Mouse (Mus musculus) small intestine, adult 2 months (tissue): ENCODE data around the gene Hoxd13. TPM values are rescaled to one million over a fixed set of nuclear protein-coding genes. Genes with fewer than 3 reads are reported as not detected.

Experiments
- H3K27ac ChIP-seq: fragments of 200-500 bp; 2 replicates; pipeline ENCODE4 v1.5.1; 2012; ENCODE audit warnings: low read depth, low read length, control low read depth, inconsistent platforms; ENCODE audit not compliant: insufficient read depth
- H3K27me3 ChIP-seq: fragments of 200-500 bp; 2 replicates; pipeline ENCODE4 v1.6.1; 2012; ENCODE audit warnings: mild to moderate bottlenecking, moderate library complexity, low read length, inconsistent platforms; ENCODE audit not compliant: control insufficient read depth, insufficient read depth
- H3K36me3 ChIP-seq: fragments of 200-500 bp; 2 replicates; pipeline ENCODE4 v1.6.1; 2012; ENCODE audit warnings: mild to moderate bottlenecking, low read length, control low read depth, inconsistent platforms; ENCODE audit not compliant: control insufficient read depth, insufficient read depth
- H3K4me1 ChIP-seq: fragments of 200-500 bp; 2 replicates; pipeline ENCODE4 v1.6.1; 2012; ENCODE audit warnings: low read length, inconsistent platforms, mixed read lengths; ENCODE audit not compliant: control insufficient read depth, insufficient read depth, insufficient read length
- H3K4me3 ChIP-seq: fragments of 200-500 bp; 2 replicates; pipeline ENCODE4 v1.5.1; 2012; ENCODE audit warnings: low read depth, mild to moderate bottlenecking, control low read depth, inconsistent platforms, low read length, moderate library complexity
- CTCF ChIP-seq: fragments of 200-500 bp; IDR thresholded peaks from 2 replicates; pipeline ENCODE4 v1.5.1; 2012; ENCODE audit warnings: low read depth, mild to moderate bottlenecking, control low read depth, inconsistent platforms, low read length, moderate library complexity, mixed read lengths; ENCODE audit not compliant: insufficient replicate concordance, insufficient read length; ENCODE audit errors: extremely low read depth
- POLR2A ChIP-seq: fragments of 200-500 bp; IDR thresholded peaks from 2 replicates; pipeline ENCODE4 v1.6.1; 2012; ENCODE audit warnings: low read depth, mild to moderate bottlenecking, control low read depth, inconsistent platforms, low read length, moderate library complexity
- WGBS: fragments of 180-500 bp; shearing (Covaris S2); methylation state at CpG from one replicate; pipeline ENCODE4 v1.1.7; 2018; 5-methylcytosine and 5-hydroxymethylcytosine counted together
- polyA plus RNA-seq: library from polyadenylated mRNA; depleted of rRNA; stranded (reverse); fragments of >200 nt; gene quantifications from 2 replicates; pipeline ENCODE4 v1.2.3, GENCODE M21; 2012

The Hoxd13 gene
- polyA plus RNA-seq, 1 experiment = not detected

DNA sequence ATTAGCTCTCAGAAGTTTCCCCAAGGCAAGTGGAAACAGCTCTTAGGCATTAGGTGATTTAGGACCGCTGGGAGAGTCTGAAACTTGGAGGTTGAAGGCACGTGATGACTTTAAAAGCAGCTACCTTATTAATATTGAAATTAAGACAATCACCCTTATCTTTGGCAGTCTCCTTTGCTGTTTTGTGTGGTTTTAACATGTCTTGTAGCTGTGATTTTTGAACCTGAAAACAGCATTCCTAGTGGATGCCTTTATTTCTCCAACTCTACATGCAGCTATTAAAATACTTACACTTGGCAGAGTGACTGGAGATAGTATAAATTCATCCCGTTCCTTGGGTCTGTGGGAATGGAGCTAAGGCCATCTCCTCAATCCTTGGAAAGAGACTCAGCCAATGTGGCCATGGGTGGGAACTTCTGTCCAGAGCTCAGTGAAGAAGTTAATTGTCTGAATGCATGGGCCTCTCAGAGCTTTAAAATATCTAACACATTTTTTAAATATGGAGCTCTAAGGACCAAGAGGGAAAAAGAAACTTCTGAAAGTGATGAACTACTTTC lies 2.6 kb downstream of the Hoxd13 start:
- 7% methylated on average over 3 of the region's 3 CpGs for WGBS
- Histone ChIP-seq H3K27ac (no peak overlapping the region), H3K36me3 (no peaks in the 10 kb centered on the region), H3K4me3 (no peak overlapping the region), H3K4me1 (peaks cover 10% of the 10 kb centered on the region), H3K27me3 (peaks cover 84% of the 10 kb centered on the region)
- no peak for TF ChIP-seq POLR2A

DNA sequence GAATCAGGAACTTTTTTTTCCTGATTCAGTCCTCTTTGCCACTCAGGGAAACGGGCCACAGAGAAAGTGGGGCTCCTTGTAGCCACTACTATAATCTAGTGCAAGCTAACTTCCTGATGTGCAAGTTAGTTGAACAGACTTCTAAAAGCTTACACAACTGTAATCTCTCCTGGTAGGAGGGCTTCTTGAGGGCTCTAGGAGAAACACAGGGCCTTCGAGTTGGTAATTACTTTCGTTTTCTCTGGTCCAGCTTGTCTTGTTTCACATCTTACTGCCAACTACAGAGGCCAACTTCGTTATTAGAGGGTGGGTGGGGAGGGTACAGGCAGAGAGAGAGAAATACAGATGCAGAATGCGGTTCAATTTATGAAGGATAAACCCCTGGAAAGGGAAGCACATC lies 3.7 kb downstream of the Hoxd13 start:
- Histone ChIP-seq H3K27me3 (peaks cover 87% of the 10 kb centered on the region), H3K36me3 (no peaks in the 10 kb centered on the region), H3K4me3 (no peak overlapping the region), H3K4me1 (peaks cover 10% of the 10 kb centered on the region), H3K27ac (no peak overlapping the region)
- TF ChIP-seq CTCF (no peak), POLR2A (no peak)
- WGBS = 18% methylated on average over 5 of the region's 5 CpGs

DNA sequence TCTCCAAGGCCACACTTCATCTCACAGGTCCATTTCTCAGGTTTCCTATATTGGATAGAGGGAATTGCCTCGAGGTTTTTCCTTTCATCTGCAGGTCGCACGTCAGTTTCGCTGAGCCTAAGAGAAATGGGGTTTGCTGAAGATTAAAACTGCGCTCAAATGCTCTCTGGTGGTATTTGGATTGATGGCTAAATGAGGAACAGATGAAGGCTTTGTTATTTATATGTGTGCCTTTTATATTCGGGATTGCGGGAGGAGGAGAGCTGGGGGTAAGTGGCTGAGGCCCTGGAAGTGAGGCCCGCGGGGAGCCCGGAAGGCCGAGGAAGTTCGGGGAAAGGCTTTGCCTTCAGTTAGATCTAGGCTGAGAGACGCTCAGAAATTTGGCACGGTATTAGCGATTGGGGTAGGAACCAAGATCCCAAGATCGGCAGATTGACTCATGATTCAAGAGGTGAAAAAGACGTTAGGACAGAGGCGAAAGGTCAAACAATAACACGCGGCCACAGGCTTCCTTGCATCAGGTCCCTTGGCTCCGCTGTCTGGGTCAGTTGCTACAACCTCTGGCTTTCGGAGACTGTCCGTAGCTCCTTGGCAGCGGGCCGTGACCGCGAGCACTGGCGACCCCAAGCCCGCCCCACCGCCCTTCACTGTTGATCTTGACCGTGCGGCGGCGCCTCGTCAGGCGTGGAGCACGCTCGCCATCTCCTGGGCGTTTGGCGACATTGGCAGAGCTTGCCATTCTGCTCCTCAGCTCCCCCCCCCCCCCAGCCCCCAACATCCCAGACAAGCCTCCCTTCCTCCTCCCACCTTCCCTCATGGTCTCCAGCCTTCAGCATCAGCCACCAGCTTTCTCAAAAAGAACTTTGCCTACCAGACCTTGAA lies 4.6 kb downstream of the Hoxd13 start:
- H3K4me3 ChIP-seq = peak overlapping the region; percentile 54
- 9% methylated on average over 40 of the region's 40 CpGs for WGBS
- TF ChIP-seq CTCF = peak; percentile 67
- TF ChIP-seq POLR2A = no peak
- peaks cover 10% of the 10 kb centered on the region for H3K4me1 ChIP-seq
- no peaks in the 10 kb centered on the region for H3K36me3 ChIP-seq
- H3K27ac ChIP-seq = no peak overlapping the region
- peaks cover 84% of the 10 kb centered on the region for H3K27me3 ChIP-seq

DNA sequence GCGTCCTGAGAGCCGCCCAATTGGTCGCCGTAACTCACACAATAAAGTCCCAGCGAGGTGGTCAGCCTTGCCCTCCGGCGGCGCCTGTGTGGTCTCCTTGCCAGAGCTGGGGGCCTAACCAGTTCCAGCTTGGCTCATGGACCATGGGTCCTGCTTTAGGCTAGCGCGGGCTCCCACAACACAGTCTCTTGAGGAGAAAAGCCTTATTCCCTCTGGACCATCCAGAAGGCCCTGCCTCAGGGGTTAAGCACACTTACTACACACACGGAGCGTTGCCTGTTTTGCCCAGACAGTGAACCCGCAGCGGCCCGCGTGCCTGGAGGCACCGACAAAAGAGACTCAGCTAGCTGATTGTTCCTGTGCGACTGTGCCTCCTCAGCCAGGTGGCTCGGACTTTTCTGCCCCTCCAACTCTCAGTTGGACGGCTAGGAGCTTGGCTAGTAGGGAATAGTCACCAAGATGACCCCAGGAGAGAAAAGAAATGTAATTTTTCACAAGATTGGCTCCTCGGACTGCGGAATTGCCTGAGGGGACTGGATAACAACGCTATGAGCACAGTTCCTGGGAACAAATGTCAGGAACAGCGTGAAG lies 5.8 kb downstream of the Hoxd13 start:
- no peaks in the 10 kb centered on the region for H3K36me3 ChIP-seq
- TF ChIP-seq CTCF (no peak), POLR2A (no peak)
- H3K27me3 ChIP-seq = peaks cover 83% of the 10 kb centered on the region
- no peak overlapping the region for H3K4me3 ChIP-seq
- no peak overlapping the region for H3K27ac ChIP-seq
- 5% methylated on average over 24 of the region's 24 CpGs for WGBS
- H3K4me1 ChIP-seq = peaks cover 4% of the 10 kb centered on the region; the same call in 1 of the 2 replicates

- WGBS = 8% methylated on average over 47 of the region's 47 CpGs
- Histone ChIP-seq H3K36me3 (no peaks in the 10 kb centered on the region), H3K27me3 (peaks cover 83% of the 10 kb centered on the region)
Observed at GRCm38 (mm10) chr2:74674881-74675665, 7.0 kb downstream of the Hoxd13 start, which contains the start of gene Hoxd12. Gene Hoxd12, plus strand, starts transcription at chr2:74675013.

GRCm38 (mm10) chr2:74675666-74676282 lies 7.7 kb downstream of the Hoxd13 start:
- Histone ChIP-seq H3K27me3 (peaks cover 86% of the 10 kb centered on the region), H3K27ac (no peak overlapping the region), H3K36me3 (no peaks in the 10 kb centered on the region), H3K4me3 (no peak overlapping the region), H3K4me1 (peaks cover 6% of the 10 kb centered on the region; the same call in 1 of the 2 replicates)
- whole genome bisulfite sequencing = 13% methylated on average over 24 of the region's 24 CpGs
- no peak for TF ChIP-seq CTCF
- TF ChIP-seq POLR2A = no peak

More at GRCm38 (mm10) chr2:74674881-74675665, 7.0 kb downstream of the Hoxd13 start, which contains the start of gene Hoxd12:
- TF ChIP-seq CTCF = no peak
- TF ChIP-seq POLR2A = no peak
- Histone ChIP-seq H3K4me3 (no peak within 1 kb of the TSS), H3K27ac (no peak within 1 kb of the TSS), H3K4me1 (peaks cover 6% of the 10 kb centered on the region; the same call in 1 of the 2 replicates)
